Mouse (Mus musculus): ENCODE results near the gene Flt4.

Flt4 gene

DNA sequence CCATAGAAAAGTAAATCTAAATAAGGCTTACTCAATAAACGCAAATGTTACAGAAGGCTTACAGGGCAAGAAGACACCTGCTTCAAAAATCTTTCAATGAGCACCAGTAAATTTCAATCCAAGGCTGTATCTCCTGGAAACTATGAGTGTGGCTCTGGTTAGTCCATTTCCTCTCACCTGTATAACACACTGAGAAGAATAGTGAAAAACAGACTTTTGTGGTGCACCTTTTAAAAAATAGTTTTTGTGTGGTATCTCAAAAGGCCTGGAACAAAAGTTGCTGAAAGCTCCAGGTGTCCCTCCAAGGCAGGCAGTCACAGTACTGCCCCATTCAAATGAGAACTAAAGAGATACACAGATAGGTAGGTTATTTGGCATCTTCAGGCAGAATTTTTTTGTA, 90.0 kb downstream of the Flt4 start:
- DNase-seq (ENCODE audit: low spot score in 2 of 2) = no peak

DNA sequence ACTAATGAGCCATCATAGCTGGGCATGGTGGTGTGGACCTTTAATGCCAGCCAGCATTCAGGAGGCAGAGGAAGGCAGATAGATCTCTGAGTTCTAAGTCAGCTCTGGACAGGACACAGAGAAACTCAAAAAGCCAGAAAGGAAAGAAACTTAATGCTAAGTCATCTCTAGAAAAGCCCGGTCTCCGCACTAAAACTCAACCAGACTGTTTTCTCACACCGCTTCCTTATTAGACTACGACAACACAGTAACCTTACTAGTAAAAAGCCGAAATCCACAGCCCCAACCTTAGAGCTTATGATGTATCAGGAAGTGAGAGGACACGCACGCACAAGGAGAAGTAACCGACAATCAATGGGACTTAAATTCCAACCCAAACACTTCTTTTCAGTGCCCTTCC, 93.0 kb downstream of the Flt4 start:
- DNase-seq (ENCODE audit: low spot score in 2 of 2) = no peak
